Mouse (Mus musculus): ENCODE results near the gene Gria2. TPM values are rescaled to one million over a fixed set of nuclear protein-coding genes. Genes with fewer than 3 reads are reported as not detected.

Gria2 gene
- under 1 TPM; 0.14 to 0.18 TPM for total RNA-seq (2021)
- long read RNA-seq, experiment 1, result 0 reads
- long read RNA-seq, experiment 2, result 0 reads

DNA sequence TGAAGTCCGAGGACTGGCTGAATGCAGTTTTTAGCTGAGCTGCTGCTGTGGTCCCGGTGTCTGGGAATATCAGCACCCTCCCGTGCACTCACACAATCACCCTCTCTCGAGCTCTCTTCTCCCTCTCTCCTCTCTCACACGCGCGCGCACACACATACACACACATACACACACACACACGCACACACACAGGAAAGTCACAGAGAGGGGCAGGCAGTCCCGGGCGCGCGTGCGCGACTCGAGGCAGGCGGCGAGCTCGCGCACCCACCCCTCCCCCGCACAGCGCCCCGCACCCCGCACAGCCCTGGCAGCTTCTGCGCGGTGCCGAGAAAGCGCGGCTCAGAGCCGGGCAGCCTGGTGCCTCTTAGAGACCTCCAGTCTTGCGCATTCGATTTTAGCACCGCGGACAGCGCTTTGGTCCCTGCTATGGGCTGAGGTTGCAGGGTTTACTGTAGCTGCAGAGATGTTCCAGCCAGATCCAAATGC, at the start of gene Gria2:
TSS of gene Gria2 (minus strand) at position 240 of the 486 bp plus-strand sequence.
- intact Hi-C loops (cut with DNase I; ENCODE audit: low total_unique reads), result no loop called here
- peak; percentile 49 for DNase-seq

DNA sequence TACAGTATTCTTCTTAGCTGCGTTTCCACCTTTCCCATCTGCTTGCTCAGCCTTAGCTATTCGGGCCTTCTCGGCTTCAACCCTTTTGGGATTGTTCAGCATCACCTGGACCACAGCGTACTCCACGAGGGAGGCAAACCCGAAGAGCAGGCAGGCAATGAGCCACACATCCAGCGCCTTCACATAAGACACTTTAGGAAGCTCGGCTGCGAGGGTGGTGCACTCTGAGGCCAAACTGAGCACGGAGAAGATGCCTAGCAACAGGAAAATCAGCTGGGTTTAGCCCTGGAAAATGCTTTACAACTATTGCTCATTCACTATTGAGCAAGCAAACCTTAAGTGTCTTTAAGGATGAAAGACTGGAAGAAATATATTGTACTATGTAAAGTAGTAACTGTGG, 48.3 kb upstream of the Gria2 start:
- no peak for DNase-seq
- intact Hi-C loops (cut with DNase I; ENCODE audit: low total_unique reads), result no loop called here

DNA sequence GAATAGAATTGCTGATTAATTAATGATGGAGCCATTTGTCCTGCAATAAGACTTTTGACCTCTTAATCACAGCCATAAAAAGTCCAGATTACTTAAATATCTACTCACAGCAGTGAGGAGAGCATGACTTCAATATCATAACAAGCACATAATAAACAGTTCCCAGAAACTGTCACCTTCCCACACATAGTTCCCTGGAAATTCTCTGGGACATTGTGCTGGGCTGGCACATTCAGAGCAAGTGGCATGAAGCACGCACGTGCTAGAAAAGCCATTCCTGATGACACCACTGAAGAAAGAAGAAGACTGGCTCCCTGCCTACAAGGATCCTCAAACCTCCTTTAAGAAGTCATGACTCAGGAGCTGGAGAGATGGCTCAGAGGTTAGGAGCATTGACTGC, 43.0 kb upstream of the Gria2 start:
- DNase-seq, result no peak
- intact Hi-C loops (cut with DNase I; ENCODE audit: low total_unique reads), result no loop called here

DNA sequence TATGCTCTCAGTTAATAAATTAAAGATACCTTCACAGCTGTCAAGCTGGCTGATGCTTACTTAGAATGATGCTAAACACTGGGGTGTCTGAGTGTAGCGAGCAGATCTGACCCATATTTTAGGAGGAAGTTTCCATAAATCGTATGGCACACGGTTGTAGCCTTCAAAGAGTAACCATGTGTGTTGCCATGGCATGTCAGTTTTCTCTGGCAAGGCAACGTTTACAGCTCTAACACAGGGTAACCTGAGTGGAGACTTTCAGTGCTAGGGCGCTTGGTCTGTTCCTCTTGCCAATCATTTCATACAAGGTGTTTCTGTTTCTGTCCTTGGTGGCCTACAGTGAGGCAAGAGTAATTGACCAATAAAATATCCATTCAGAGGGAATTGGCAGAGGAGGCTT, 37.2 kb upstream of the Gria2 start:
- intact Hi-C loops (cut with DNase I; ENCODE audit: low total_unique reads), result no loop called here
- DNase-seq, result no peak

DNA sequence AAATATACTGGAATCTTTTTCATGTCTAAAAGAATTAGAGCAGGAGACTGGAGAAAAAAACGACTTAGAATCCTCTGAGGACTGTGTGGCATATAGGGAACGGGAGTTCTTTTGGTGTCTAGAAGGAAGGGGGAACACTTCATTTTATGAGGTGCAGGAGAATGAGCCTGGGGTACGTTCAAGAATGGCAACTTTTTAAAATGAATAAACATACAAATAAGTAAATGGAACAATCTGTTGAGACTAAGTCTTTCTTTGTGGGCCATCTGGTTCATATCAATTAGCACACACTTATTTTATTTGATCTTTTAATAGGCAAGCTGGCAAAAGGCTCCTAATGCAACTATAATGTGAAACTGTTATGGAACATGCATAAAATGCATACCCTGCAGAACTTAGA, 34.9 kb upstream of the Gria2 start:
- DNase-seq, result no peak
- intact Hi-C loops (cut with DNase I; ENCODE audit: low total_unique reads), result no loop called here

DNA sequence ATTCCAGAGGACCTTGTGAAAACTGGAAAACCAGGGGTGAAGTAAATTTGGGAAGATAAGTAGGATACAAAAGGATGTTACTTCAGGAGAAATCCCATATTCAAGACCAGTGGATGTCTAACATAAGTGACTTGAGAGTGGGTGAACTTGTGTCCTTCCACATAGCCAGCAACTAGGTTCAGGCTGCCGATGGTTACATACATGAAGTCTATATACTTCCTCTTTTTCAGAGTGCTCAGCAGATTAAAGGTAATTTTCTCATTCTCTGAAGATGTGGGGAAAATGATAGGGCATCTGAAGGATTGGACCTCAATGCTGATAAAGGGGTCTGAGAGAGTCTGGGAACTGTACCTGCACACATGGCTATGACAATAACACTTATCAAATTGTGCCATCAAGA, 21.3 kb upstream of the Gria2 start:
- no peak for DNase-seq
- intact Hi-C loops (cut with DNase I; ENCODE audit: low total_unique reads), result no loop called here

DNA sequence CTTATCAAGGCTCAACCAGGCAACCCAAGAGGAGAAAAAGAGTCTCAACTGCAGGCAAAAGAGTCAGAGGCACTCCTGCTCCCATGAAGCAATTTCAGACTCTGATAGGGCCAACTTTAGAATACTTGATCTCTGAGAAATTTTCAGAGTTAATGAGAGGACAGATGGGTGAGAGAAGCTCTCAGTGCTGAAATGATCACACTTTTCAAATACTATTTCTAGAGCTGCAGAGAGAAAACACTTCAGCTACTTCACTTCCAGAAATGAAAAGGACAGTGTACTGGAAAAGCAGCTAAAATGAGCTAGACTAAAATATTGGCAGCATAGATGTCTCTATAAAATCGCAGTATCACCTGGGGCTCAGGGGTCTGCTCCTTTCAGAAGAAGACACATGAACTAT, 16.0 kb upstream of the Gria2 start:
- DNase-seq, result no peak

DNA sequence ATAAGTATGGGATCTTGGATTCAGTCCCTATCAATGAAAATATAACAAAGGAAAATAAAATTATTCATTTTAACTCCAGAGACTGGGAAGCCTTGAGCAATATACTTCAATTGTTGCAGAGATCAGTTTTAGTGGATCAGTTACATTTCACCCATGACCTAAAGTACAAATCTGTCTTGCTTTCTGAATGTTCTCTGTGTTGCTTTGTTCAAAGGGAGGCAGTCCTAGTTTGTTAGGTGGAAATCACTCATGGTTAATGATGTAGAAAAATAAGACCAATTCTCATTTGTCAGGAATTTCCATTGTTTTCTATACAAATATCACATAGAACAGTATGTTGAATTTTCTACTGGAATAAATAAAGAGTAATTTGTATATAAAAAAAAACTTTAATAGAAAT, 11.1 kb upstream of the Gria2 start:
- intact Hi-C loops (cut with DNase I; ENCODE audit: low total_unique reads), result no loop called here
- no peak for DNase-seq

More for the DNA sequence above, 16.0 kb upstream of the Gria2 start:
- intact Hi-C loops (cut with DNase I; ENCODE audit: low total_unique reads), result no loop called here

DNA sequence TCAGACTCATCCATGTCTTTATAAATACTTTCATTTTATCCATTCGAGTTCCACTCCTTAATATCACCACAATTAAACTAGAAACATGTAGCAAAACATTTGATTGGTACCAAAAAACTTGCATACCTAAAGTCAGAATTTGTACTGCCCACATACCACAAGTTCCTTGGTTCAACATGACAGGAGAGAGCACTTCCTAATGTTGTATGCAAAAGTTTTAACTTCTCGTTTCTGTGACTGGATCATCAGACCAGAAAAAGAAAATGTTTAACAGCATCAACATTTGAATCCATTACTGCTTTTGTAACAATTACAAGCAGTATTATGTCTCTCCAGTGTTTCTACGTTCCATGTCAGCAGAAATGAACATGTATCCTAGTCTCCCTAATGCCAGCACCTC, 9.6 kb upstream of the Gria2 start:
- intact Hi-C loops (cut with DNase I; ENCODE audit: low total_unique reads), result no loop called here

DNA sequence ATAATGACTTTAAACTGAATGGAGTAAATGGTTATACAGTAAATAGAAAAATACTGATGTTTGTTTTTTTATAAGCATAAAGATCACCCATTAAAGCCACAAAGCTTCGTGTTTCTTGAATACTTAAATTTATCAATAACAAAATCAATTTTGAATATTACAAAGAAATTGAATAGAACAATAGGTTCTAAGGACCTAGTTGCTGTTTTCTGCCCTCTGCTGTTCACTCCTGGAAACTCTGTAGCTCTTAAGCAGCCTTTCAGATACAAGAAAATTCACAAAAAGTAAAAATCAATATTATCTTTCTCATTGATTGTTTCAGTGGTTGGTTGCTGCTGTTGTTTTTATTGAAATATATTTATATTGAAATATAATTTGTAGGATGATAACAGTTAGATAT, 2.7 kb upstream of the Gria2 start:
- DNase-seq, result no peak
- intact Hi-C loops (cut with DNase I; ENCODE audit: low total_unique reads), result no loop called here

More for the DNA sequence above, 9.6 kb upstream of the Gria2 start:
- DNase-seq, result no peak

DNA sequence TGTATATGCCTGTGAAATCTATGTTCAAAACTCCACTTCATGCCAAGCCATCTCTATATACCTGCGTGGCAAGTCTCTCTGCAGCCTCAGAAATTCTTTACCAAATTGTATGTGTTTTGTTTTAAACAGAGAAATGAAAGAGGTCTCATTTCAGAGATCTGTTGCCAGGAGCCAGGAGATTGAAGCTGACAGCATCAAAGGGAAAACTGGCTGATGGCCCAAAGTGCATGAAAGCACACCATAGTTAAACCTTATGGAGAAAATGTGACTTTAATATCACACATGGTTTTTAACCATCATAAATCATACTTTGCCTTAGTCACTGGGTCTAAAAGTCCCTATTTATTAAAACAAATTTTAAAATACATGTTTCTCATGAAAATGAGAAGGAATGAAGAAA, 1.2 kb upstream of the Gria2 start:
- DNase-seq, result no peak

DNA sequence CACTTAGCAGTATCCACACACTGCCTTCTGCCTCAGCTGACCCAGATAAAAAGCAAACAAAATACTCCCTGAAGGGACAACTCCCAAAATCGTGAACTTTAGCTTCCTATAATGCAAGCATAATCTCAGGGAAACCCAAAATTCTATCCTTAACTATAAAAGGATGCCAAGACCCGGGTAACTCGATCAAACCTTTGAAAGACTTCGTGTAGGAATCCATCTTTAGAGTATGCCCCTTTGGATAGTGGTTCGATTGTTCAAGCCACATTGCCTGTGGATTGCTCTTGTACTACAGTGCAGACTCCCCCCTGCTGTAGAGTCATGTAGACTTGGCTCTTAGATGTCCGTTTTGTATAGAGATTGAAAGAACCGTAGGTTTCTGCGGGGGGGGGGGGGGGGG, 576 bp upstream of the Gria2 start:
- intact Hi-C loops (cut with DNase I; ENCODE audit: low total_unique reads), result no loop called here
- DNase-seq, result no peak

More for the DNA sequence above, 1.2 kb upstream of the Gria2 start:
- intact Hi-C loops (cut with DNase I; ENCODE audit: low total_unique reads), result no loop called here

DNA sequence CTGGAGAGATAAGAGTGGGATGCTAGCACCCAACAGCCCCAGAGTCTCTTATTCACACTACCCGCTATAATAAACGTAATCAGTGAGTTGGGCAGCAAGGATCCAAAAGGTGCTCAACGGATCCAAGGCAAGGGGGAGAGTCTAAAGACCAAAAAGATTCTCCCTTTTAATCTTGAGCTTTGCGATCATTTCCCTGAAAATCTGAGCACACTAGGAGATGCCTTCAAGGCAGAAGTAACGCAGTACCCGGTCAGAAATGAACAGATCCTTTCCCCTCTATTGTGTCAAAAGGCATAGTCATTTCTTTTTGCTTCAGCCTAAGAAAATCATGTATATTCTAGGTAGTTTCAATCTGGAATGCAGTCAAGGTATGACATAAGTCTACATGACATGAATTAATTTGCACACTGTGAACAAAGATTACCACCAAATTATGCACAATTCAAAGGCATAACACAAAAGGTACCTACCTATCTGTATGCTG, 766 bp downstream of the Gria2 start:
- no peak for DNase-seq
- intact Hi-C loops (cut with DNase I; ENCODE audit: low total_unique reads), result no loop called here

DNA sequence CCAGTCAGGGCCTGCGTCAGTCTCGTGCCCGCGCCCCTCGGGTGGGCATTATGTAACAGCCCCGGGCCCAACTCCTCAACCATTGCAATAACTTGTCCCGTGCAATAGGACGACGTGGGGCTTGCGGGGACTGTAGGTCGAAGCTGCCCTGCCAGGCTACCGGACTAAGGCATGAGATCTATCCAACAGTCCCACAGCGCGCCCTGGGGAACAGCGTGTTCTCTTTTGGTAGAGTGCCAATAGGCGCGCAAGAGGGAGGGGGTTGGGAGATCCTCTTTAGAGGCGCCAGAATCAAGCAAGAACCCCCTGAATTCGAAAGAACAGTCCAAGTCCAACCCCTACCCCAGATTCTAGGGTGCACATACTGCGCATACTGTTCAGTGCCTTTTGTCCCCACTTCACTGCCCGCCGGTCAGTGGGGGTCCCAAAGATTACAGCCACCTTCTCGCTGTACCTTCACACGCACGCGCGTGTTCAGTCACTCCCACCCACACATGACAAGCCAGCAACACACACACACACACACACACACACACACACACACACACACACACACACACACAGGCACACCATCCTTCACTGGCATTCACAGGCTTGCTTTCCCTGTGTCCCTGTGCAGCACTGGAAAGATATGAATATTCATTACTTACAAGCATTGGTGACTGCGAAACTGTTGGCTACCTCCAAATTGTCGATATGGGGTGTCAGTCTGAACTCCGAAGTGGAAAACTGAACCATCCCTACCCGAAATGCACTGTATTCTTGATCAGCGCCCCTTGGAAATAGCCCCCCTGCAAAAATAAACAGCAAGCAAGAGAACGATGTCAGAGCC, 1.4 kb downstream of the Gria2 start:
- intact Hi-C loops (cut with DNase I; ENCODE audit: low total_unique reads), result no loop called here
- peak; percentile 3 for DNase-seq

DNA sequence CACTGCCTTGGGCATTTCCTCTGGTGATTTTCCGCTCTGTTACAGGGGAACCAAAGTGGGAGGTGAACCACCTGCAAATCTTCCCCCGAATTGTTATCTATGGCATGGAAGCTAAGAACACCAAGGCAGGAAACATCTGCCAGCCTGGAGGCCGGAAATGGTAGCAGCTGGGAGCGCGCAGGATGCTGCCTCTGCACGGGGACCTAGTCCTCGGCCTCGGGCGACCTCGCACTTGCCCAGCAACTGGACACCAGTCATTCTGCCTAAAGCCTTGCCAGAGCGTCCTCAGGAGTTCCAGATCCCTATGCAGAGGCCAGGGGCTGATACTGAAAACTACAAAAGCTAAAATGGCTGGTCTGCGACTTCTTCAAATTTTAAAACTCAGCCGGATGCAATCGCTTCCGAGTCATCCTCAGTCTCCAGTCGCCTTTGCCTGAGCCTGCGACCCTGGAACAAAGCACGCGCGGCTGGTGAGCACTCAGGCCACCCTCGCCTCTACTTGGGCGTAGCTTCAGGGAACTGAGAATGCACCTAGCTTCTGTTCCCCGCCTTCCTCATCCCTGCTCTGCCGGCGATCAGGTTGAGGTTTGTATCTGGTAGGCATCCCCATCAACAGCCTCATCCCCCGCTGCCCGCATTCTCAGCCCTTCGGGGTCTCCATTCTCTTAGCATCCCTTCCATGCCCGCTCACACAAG, 2.2 kb downstream of the Gria2 start:
- DNase-seq, result peak; percentile 8
- intact Hi-C loops (cut with DNase I; ENCODE audit: low total_unique reads), result no loop called here

DNA sequence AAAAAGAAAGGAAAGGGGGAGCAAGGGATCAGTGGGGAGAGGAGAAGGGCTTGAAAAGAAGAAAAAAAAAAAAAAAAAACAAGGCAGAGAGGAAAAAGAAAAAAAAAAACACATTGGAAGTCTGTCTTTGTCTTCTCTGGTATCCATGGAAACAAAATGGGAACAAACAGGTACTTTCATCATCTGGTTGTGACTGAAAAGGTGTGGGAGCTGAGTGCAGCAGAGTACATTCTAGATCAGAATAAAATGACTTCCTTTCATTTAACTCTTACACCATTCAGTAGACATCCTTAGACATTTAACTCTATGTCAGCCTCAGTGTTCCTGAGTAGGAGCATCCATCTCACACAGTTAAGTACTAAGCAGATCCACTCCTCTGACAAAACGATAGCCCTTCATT, 4.7 kb downstream of the Gria2 start:
- DNase-seq, result no peak
- intact Hi-C loops (cut with DNase I; ENCODE audit: low total_unique reads), result no loop called here

DNA sequence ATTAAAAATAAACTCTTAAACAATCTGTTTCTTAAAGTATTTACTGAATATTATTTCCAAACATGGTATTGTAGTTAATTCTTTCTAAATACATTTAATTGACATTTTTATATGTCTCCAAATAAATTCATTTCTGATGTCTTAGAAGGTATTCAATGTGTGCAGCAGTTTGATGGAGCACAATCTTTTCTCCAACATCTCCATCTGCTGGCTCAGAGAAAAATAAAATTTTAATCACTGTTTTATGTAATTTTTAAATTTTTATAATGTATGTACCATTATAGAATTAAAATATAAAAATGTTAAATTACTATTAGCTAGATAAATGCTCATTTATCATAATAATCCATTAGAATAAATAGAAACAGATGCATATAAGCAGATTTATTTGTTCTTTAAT, 5.9 kb downstream of the Gria2 start:
- intact Hi-C loops (cut with DNase I; ENCODE audit: low total_unique reads), result no loop called here
- DNase-seq, result no peak

DNA sequence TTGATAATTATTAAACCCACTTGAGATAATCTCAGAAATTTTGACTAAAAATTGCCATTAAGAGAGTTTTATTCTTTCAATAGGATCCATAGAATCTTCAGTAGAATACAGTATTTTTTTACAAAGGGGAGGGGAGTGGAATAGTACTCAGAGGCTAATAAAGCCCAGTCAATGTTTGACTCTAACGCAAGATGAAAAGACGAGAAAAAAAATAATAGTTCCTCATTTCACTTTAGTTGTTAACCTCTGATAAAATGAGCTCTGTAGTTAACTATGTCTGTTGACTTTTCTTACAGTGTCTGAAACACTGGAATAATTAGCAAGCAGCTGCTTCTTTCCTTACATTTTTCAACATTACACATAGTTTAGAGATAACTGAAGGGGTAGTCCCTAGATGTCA, 7.4 kb downstream of the Gria2 start:
- no peak for DNase-seq
- intact Hi-C loops (cut with DNase I; ENCODE audit: low total_unique reads), result no loop called here

DNA sequence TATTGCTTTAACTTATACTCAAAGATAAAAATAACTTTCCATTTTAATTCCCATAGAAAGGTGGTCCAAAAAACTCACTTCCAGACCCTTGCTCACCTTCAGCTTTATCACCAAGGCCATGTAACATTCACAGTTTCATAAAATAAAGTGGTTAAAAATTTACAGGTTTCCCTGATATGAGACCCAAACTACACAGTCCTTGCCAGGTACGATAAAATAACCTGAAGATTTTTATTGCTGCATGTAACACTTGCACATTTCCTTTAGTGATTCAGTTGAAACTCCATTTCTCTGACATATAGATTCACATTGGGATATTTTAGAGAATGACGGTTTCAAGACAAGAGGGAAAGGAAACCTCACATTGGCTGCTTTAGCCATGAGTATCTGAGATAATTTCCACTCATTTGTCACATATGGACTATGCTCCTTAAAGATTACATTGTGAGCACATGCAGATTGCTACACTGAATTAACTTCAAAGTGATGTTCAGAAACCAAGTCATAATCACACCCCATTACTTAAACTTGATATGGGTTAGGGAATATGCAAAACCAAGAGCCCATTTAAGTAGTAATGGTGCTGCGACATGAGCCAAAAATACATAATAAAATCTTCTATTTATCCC, 15.4 kb downstream of the Gria2 start:
- intact Hi-C loops (cut with DNase I; ENCODE audit: low total_unique reads), result no loop called here
- DNase-seq, result no peak

DNA sequence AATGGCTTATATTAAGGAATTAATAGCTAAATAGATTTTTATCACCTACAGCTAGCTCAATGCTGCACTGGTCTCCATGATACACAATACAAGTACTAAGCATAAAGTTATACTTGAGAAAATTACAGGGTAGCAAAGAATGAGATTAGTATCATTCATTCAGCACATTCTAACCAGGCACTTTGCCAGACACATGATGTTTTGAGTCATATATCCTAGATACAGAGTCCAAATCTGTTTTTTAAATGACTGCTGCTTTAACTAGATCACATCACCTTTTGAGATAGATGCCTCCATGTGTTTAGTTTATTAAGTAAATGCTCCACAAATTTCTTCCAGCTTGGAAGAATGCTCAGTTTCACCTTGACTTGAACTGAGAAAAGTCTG, 21.5 kb downstream of the Gria2 start:
- DNase-seq, result no peak
- intact Hi-C loops (cut with DNase I; ENCODE audit: low total_unique reads), result no loop called here
